Mouse (Mus musculus) mature B cell (primary cell): ENCODE data around the gene Slc2a3.
"Not testable (repeated sequence)": the region's sequence is repeated elsewhere in the genome, so short reads cannot be mapped to it uniquely, and the experiment has no call there.

ENCODE experiments used
- in situ Hi-C: fragments of 300-500 bp; cut with MboI; formaldehyde crosslinking; loops from 2 replicates; pipeline ENCODE4 v1.14.3; 2019

Slc2a3 gene

DNA sequence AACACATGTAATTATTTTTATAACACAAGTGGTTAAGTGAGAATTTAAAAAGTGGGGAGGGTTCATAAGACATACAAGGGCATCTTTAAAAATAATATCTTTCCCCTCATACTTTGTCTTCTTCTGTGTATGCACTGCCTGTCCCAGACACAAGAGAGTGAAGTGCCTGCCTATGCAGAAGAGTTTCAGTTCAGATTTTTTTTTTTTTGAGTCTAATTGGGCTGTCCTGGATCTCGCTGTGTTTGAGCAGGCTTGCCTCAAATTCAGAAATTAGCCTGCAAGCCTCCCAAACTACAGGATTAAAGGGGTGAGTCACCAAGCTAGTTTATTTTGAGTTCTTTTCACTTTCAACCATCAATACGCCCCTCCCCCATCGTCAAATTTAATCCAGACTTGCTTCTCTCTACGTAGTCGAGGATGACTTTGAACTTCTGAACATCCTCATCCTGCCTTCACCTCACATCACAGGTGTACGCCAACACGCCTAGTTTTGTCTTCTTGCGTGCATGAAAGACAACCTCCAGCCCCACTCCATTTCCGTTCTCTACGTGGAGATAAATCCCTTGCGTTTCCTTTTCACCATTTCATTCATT, 8.7 kb upstream of the Slc2a3 start:
- in situ Hi-C loops = loop anchor here (5.0 kb wide), 1 partner anchor 62 kb away; the partner anchor contains the start of gene Necap1

DNA sequence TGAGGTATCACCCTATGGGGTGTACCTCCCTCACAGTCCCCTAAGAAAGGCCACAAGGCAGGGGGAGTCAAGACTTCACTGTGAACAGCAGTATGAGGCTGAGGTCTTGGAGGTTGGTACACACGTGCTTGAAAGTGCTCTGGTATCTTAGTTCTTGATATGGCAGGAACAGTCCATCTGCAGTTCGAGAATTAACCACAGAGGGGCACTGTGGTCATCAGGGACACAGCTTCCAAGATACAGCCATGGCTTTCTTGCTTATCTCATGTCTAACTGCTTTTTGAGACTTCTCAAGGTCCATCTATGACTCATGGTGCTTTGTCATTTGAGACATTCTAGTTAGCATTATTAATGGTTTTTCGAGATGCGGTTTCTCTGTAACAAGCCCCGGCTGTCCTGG, 3.0 kb upstream of the Slc2a3 start:
- in situ Hi-C loops = no loop called here

DNA sequence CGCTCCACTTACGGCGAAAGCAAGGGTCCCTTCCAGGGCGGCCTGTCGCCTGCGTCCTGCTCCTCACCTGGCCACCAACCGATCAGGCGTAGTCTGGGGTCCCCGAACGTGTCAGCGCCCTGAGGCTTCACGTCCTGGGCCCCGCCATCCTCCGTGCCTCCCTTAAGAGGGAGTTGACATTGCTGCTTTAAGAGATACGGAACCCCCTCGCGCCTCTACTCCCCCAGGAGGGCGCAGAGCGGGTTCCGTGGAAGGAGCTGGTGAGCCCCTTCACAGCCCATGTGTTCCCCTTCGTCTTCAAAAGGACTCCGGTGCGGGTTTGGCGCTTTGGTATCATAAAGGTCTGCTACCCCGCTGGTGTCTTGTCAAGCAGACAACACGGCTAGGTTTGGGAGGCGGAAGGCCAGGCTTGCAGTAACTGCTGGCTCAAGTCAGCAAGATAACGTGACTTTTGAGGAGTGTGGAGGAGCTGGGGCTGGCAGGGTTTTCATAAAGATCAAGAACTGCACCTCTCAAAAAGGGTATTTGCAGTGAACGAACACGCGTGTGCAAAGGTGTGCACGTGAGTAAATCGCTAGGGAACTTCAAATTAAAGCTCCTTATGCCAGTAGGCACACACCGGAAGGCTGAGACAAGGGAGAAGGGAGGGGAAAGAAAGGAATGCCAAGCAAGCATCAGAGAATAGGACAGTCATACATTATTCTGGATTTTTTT, 518 bp upstream of the Slc2a3 start:
- in situ Hi-C loops = no loop called here

DNA sequence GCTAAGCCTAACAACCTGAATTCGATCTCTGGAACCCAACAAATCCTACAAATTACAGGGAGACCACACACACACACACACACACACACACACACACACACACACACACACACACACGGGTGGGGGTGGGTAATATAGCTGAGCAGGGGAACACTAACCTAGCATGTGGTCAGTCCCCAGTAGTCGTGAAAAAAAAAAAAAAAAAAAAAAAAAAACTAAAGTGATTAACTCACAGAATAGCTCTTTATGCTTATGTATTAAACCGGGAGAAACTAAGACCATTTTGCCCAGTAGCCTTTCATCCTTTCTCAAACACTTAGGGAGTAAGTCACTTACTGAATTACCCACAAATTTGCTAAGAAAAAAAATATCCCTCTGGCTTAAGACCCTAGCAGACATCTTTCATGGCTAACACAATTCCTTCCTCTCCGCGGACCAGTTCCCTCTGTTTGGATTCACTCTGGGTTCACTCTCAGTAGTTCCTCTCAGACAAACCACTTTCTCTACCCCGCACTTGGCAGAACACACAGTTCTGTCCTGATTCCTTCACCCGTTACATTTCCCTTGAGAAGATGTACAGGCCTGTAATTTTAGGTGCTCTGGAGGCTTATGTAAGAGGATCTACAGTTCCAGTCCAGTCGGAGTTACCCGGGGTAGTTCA, 670 bp downstream of the Slc2a3 start:
- in situ Hi-C loops = no loop called here

DNA sequence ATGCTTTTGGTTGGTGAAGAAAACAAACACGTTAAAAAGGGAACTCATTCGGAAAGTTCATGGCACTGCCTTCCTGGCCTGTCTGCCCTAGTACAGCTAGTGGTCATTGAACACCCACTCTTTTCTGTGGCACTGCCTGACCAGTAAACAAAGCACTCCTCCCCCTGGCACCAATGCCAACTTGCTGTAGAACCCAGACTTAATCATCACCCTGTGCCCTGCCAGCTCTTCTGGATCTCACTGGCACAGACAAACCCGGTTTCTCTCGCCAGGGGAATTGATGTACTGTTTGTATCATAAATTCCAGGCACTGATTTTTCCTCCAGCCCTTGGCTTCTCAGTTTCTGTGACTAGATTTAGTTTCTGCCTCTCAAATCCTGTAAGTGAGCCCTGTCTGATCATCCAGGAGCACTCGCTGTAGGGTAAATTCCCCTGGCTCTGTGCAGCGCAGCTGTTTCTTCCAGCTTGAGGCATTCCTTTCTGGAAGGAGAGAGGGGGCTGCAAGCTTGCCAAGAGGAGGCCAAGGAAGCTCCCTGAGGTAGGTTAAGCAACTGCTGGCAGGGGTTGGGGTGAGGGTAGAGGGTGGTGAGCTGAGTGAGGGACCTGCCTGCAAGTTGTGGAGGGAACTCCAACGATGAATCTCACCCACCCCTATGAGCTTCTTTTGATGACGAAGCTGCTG, 6.0 kb downstream of the Slc2a3 start:
- in situ Hi-C loops = no loop called here

DNA sequence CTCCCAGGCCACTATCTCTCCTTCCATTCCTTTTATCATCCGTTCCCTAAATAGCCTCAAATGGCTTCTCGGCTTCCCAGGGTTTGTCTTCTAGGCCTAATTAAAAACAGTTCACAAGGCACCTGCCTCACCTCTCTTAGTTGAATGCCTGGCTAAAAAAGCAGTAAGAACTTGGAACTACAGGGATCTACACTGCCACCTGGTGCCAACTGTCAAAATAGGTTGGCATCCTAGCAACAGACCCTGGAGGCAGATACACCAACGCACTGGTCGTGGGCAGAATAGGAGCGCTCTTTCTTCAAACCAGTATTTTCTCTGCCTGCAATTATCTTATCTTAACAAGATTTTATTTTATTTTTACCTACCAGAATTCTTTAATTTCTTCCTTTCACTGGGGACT, 15.2 kb downstream of the Slc2a3 start:
- in situ Hi-C loops = no loop called here

DNA sequence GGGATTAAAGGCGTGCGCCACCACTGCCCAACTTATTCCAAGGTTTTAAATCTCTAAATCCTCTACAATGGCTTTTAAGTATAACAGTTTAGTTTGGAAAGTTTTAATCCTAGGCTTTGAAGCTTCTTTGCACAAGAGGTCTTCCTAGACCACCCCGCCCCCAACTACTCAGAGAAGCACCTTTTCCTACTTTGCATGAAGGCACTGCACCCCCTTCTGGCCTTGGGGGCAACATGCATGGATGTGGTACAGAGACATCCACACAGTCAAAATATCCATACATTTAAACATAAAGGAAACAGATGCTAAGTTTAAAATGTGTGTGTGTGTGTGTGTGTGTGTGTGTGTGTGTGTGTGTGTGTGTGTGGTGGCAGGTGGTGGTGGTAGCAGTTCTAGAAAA, 16.6 kb downstream of the Slc2a3 start:
- in situ Hi-C loops = no loop called here

DNA sequence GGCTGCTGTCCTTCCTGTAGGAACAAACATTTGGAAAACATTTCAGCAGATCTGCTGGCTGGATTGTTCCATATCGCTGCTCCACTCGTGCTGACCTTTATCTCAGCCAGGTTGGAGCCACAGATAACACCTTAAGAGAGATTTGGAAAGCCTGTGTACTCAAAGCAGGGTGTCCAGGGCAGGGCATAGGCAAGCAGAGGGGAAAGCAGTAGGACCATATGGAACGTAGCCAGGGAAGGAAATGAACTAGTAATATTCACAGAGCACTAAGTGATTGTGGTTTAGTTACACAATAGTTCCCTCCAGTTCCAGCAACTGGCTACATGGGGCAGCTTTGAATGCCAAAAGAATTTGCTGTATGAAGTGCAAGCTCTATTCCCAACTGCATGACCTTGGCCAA, 19.3 kb downstream of the Slc2a3 start:
- in situ Hi-C loops = no loop called here

DNA sequence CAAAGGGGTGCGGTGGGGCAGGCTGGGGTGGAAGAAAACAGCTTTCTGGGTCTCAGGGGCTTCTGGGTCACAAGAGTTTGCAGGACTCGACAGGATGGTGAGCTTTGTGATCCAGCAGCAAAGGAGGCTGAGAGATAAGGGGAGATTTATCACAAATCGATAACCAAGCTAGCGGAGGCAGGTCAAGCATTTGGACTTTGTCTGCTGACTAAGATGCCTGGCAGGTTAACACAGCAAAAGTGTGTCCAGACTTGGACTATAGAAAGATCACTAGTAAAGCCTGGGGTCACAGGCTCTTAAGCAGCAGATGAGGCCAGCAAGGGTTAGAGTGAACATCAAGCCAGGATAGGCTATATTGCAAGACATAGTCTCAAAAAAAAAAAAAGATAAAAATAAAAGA, 20.3 kb downstream of the Slc2a3 start:
- in situ Hi-C loops = no loop called here

DNA sequence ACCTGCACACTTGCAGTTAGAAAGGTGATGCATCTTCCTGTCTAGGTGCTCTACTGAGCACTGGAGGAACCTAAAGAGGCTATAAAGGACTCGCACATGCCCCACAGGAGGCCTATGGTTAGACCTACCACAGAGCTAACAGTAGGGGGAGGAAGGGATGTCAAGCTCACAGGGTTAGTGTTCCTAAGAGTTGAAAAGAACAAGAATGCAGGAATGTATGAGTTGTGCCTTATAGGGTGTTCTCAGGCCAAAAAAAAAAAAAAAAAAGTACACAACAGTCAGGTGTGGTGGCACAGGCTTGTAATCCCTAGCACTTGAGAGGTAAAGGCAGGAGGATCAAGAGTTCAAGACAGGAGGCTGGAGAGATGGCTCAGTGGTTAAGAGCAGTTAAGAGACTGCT, 21.5 kb downstream of the Slc2a3 start:
- in situ Hi-C loops = no loop called here

DNA sequence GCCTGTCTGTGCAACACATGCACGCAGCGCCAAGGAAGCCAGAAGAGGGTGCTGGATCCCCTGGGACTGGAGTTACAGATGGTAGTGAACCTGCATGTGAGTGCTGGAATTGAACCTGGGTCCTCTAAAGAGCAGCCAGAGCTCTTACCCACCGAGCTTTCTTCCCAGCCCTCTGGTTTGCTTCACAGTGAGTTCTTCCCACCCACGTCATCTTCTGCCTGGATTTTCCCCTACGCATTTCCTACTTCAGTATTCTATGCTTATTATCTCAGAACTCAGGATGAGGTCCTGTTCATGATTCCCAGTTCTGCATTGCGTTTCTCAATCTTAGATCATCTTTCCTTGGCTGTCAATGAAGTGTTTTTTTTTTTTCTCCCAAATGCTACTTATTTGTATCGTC, 25.4 kb downstream of the Slc2a3 start:
- in situ Hi-C loops = no loop called here

DNA sequence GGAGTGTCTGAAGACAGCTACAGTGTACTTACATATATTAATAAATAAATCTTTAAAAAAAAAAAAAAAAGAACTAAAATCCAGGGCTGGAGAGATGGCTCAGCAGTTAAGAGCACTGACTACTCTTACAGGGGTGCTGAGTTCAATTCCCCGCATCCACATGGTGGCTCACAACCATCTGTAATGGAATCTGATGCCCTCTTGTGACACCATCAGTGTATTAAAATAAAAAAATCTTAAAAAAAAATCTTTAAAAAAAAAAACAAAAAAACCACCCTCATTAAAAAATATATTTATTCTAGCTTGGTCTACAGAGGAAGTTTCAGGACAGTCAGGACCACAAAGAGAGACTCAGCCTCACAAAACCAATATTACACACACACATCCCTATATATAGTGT, 27.1 kb downstream of the Slc2a3 start:
- in situ Hi-C loops = no loop called here

DNA sequence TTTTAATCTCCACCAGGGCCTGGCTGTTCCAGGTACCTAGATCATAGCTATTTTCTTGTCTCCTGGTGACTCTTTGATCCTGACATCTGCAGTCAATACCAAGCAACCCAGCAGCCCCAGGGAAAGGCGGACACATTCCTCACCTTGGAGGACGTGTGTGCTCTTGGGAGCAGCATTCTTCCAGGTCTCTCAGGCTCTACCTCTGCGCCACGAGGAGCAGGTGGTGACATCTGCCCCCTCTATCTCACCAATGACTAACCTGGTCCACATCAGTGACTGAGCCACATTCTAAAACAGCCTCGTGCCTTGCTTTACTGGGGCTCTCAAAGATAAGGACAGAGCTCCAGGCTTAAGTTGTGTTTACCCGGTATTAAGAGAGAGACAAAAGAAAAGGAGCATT, 28.7 kb downstream of the Slc2a3 start:
- in situ Hi-C loops = no loop called here

DNA sequence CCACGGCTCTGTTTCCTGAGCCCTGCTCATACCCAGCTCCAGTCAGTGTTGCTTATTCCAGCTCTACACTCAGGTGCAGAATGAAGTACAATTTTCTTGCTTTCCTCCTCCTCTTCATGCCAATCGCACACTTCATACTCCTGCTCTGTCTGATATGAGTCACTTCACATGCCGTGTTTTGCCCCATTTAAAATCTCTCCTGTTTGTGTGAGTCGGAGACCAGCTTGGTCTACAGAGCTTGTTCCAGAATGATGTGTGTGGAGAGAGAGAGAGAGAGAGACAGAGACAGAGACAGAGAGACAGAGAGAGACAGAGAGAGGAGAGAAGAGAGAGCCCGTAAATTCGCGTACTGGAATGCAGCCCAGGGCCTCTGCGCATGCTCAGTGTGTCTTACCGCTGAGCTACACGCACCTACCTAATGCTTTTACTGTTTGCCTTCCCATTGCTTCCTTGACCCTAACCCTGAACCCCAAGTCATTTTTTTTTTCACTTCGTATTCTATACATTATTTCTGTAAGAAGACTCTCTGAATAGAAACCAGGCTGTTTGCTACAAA, 30.6 kb downstream of the Slc2a3 start:
- in situ Hi-C loops = no loop called here

DNA sequence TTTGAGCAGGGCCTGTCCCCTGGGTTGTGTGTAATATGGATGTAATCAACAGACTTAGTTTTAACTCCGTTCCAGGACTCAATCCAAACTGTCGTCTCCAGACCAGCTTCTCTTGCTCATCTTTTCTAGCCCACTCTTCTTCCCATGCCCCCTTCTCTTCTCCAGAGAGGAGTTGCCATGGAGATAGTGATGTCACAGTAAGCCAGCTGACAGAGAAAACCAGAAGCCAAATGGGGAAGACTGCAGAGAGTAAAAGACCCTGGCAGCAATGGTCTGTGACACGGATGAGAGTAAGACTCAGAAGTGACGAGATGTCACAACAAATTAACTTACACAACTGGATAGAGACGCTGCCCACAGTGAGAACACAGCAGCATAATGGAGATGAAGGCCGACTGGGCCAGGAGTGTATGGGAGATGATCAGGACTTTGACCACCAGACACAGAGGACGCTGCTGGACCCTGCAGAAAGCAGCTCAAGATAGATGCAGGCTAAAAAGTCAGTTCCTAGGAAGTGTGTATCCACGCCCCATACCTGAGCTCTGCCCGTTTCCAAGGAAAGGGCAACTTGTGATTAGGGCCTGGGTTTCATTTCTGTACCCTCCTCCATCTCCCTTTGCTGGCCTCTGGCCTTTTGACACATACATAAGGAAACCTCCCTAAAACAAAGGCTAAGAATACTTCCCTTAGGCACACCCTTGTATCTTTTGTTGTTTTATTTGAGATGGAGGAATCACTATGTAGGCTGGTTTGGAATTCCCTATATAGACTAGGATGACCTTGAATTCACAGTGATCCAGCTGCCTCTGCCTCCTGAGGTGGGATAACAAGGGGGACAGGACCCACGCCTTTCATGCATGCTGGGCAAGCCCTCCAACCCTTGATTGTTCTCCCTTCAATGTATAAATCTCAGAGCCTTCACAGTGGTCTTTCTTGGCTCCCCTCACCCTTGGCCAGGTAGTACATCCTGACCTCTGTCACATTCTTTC, 31.4 kb downstream of the Slc2a3 start:
- in situ Hi-C loops = no loop called here

DNA sequence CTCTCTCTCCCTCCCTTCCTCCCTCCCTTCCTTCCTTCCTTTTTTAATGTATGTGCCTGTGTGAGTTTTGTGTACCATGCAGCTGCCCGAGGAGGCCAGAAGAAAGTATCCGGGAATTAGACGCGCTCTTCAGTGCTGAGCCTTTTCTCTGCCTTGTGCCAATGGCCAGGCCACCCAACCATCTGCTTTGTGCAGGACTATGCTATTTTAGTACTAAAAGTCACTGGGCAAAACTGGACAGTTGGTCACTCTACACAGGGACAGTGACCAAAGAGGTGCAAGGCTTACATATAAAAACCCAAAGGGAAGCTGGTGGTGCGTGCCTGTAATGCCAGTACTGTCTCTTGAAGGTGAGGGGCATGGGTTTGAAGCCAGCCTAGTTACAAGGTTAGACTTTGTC, 33.2 kb downstream of the Slc2a3 start:
- in situ Hi-C loops = no loop called here

DNA sequence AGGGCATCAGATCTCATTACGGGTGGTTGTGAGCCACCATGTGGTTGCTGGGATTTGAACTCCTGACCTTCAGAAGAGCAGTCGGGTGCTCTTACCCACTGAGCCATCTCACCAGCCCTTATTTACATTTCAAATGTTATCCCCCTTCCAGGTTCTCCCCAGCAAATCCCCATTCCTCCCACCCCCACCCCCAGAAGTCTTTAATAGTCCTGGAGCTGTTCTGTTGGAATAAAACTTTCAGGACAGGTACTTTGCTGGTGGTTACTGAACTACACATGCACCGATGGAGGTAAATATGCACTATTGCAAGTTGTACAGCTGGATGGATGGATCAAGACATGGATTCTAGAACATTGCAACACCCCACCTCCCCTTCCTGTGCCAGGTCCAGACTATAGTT, 34.4 kb downstream of the Slc2a3 start:
- in situ Hi-C loops = not testable (repeated sequence)

DNA sequence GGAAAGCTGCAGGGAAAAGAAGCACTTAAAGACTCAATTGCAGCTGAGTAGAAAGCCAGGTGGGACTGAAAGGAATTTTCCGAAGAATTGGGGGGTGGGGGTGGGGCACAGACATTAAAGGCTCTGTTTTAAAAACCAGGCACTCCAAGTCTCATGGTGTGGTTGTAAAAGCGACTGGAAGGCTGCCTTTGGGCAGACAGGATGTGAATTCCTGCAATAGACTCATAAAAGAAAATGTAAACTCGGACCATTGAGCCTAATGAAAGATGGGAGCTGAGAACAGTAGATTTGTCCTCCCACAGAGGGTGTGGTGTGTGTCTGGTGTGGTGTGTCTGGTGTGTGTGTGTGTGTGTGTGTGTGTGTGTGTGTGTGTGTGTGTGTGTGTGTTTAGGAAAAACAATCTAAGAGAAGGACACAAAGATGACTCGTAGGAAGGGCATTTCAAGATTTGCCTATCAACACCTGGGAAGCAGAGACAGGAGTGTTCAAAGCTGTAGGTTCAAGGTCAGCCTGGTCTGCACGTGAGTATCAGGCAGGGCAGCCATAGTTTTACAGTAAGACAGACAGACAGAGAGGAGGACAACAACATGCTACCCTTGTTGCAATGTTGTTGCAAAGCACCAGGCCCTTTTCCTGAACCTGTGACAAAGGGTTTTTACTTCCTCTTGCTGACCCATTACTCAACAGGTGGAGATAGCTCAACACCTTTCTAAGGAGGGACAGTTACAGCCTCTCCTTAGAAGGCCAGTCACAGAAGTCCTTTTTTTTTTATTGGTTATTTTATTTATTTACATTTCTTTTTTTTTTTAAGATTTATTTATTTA, 35.1 kb downstream of the Slc2a3 start:
- in situ Hi-C loops = no loop called here

DNA sequence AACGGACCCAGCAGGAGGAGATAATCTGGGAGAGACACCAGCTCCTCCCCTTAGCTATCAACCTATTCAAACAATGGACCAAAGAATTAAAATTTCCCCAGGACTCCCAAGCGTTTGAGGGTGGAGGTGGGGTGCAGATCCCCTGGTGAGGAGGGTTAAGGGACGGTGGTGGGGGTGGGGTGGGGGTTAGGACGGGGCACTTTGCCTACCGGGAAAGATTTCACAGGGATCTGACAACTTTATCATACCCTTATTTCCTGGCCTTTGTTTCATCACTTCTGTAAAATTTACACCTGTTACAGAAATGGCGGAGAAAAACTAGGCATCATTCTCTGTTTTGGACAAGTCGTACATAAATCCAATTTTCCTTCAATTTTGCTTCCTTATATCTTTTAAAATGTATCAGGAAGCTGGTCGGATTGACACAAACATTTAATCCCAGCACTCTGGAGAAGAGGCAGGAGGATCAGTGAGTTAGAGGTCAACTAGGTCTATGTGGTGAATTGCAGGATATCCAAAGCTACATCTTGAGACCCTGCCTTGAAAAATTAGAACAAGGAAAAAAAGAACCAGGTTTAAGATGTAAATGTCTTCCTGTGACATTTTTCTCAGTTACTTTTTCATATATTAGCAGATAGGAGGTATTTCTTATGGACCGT, 36.0 kb downstream of the Slc2a3 start:
- in situ Hi-C loops = no loop called here
